Mouse (Mus musculus): ENCODE results near the gene Mgll.

Gene Mgll

DNA sequence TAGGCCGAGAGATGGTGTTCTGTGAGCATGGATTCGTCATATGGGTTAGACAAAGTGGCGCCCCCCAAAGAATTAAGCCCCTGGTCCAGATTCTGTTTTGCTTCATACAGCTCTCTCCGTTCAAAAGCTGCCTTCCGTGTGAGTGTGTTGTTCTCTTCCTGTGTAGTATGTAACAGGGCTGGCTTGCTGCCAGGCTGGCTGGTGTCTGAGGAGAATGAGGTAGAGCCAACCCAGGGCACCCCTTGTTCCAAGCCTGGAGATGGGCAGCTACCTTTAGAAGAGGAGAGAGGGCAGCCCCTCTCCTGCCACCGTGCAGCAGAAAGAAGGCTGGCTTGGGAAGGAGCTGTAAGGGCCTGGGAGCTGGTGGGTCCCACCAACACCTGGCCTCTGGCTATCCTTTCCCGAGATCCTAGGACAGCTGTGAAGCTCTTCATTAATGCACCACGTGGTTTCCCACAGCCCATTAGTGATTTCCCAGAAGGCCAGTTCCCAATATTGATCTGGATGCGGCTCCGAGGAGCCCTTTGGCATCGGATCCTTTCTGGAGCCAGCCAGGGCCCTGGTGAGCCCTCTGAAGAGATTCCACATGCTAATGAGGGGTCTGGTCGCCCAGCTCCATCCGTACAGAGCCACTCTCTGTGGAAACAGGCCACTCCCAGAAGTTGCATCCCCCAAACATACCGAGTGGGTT lies 19.5 kb downstream of the Mgll start:
- no peak for DNase-seq (ENCODE audit: low read depth, low spot score)

DNA sequence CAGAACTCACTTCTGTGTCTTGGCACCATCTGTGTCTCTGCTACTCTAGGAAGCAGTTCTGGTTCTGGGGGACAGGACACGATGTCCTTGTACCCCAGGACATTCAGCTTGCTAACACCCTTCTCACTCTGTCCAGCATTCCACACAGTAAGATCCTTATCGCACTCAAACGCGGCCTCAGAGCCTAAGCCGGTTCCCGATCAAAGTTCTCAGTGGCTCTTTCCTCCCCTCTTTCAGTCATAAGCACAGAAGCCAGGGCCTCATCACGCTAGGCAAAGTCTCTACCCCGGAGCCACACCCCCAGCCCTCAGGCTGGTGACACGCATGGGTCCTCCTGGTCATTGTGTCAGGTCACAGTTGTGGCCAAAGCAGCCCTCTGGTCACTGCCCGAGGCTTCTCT lies 20.8 kb downstream of the Mgll start:
- no peak for DNase-seq (ENCODE audit: low read depth, low spot score)

DNA sequence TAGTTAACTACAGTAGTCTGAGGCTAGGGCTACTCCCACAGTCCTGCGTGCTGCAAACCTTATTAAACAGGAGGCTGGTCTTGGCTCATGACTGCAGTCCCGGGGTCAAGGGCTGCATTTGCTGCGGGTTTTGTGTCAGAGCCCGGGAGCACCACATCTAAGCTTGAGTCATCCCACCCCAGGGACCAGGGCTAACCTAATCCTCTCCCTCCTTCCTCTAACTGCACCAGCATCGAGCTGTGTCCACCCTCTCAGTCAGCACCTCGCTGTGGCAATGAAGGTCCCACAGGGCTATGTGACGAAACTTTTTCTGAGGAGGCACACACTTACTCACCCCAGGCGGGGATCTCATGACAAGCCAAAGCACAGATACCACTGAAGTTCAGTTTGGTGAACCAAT lies 22.1 kb downstream of the Mgll start:
- no peak for DNase-seq (ENCODE audit: low read depth, low spot score)

DNA sequence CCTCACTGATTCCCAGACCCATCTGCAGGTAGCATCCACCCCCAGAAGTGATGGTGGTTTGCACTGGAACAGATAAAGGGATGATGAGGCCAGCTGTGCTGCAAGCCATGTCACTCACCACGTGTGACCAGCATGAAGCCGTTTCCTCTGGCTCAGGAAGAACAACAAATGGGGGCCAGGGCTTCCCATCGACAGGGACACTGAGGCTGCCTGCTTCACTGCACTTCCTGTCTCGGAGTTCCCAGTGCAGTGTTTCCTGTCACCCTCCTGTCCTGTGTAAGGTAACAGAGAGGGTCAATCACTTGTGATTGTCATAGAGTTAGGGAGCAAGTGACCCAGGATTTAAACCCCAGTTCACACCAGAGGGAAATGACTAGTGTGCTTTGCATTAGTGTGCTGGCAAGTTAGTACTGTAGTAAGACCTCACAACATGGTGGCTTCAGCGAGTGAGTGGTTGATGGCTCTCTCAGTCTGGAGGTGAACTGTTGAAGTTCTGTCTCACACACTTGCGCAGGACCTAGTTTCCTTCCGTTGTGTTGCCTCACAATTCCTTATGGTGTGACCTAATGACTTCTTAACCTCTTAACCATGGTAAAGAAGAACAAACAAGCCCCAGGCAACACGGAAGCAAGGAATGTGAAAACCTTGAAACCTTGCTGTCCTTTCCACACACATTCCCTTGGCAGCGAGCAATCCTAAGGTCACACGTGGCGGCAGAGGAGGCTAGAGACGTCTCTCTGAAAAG lies 23.3 kb downstream of the Mgll start:
- DNase-seq (ENCODE audit: low read depth, low spot score) = no peak

DNA sequence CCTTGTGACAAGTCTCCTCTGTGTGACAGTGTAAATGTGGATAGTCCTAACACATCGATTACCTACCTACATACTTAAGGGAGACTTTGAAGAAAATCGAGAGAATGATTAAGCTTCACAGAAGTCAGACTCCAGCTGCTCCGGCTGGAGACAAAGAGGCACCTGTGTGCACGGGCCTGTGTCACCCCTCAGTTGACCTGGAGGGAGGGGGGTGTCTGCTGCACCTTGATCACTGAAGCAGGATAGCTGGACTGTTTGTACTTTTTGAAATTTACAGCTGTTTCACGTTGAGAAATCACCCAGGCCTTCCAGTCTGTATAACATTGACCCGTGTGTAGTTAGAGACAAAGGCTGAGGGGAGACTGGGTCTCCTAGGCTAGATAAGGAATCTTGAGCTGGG lies 26.7 kb downstream of the Mgll start:
- DNase-seq (ENCODE audit: low read depth, low spot score) = no peak

GRCm38 (mm10) chr6:88752711-88753219 lies 28.6 kb downstream of the Mgll start:
- DNase-seq (ENCODE audit: low read depth, low spot score) = peak; percentile 34

DNA sequence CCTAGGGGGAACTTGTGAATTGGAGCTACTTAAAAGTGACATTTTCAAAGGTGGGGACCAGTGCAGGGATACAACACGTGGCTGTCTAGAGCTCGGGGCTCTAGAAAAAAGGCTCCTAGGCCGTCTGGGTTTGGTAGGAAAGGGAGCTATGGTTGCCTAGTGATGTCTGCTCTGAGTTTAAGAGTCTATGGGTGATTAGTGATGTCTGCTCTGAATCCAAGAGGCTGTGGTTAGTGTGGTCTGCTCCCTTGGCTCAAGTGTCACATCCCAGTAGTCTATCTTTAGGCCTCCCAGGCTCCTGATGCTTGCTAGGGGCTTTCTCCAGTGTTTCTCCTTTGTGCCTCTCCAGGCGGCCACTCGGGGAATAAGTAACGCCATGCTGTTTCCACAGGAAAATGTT lies 29.4 kb downstream of the Mgll start:
- DNase-seq (ENCODE audit: low read depth, low spot score) = no peak

- DNase-seq (ENCODE audit: low read depth, low spot score) = no peak
Measured at GRCm38 (mm10) chr6:88756992-88757391, 32.8 kb downstream of the Mgll start.

GRCm38 (mm10) chr6:88758074-88758473 lies 33.9 kb downstream of the Mgll start:
- DNase-seq (ENCODE audit: low read depth, low spot score) = no peak

DNA sequence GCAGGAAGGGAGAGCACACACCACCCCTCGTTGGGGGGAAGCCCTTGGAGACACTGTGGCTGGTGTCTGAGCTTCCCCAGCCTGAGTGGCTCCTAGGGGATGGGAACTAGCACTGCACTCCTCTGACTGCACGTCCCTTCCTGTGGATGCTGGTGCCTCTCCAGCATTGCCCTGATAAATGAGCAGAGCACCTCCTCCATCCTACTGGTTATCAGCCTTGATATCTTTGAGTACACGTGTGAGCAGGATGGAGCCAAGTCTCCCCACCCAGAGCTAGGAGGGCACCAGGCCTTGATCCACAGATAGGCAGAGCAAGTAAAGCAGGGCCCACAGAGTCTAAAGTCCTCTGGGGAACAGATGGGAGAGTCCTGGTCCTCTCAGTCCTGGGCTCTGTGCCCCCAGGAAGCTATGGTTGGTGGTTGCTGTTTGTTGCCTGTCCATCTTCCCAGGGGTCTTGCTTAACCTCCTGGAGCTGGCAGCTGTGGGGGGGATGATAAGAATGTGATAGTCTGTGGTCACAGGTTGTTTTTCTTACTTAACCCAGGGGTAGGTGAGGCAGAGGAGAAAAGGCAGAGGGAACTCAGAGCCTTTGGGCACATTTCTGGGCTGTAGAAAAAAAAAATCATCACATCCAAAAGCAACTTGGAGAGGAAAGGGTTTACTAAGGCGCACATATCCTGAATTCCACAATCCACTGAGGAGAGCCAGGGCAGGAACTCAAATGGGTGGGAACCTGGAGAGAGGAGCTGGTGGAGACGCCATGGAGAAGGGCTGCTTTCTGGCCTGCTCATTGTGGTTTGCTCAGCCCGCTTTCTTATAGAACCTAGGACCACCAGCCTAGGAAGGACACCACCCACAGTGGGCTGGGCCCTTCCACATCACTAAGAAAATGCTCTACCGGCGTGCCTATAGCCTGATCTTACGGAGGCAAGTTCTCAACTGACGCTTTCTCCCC lies 34.6 kb downstream of the Mgll start:
- no peak for DNase-seq (ENCODE audit: low read depth, low spot score)

- DNase-seq (ENCODE audit: low read depth, low spot score) = no peak
Measured at GRCm38 (mm10) chr6:88759793-88760453, 35.7 kb downstream of the Mgll start.

GRCm38 (mm10) chr6:88760935-88761635 lies 36.9 kb downstream of the Mgll start:
- peak; percentile 40 for DNase-seq (ENCODE audit: low read depth, low spot score)

DNA sequence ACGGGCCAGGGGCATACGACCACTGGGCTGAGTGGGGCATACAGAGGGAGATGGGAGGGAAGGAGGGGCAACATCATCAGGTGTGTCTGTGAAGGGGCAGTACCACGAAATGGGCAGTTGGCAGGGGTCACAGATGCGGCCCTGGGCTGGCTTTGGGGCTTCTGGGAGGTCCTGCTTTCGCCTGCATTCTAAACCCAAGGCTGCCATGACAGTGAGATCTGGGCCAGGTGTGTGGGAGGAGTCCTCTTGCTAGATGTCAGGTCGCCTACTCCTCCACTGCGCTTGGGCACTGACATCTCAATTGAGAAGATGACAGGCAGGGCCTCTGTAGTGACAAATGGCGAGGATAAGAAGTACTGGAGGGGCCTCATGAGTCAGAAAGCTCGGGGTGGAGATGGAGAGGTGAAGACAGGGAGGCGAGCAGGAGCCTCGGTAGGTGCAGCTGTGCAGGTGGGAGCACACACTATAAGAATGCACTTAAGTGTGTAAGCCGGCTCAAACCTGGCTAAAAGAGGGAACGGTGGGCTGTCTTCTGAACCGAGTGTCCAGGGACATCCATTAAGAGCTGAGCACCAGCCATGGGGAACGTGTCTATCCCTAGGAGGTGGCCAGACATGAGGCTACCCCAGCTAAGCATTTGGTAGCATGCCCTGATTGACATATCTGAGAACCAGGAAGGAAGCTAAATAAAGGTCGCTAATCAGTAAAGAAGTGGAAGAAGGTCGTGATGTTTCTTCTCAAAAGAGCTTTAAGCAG lies 37.6 kb downstream of the Mgll start:
- no peak for DNase-seq (ENCODE audit: low read depth, low spot score)

- DNase-seq (ENCODE audit: low read depth, low spot score) = no peak
Measured at GRCm38 (mm10) chr6:88762440-88763196, 38.4 kb downstream of the Mgll start.

DNA sequence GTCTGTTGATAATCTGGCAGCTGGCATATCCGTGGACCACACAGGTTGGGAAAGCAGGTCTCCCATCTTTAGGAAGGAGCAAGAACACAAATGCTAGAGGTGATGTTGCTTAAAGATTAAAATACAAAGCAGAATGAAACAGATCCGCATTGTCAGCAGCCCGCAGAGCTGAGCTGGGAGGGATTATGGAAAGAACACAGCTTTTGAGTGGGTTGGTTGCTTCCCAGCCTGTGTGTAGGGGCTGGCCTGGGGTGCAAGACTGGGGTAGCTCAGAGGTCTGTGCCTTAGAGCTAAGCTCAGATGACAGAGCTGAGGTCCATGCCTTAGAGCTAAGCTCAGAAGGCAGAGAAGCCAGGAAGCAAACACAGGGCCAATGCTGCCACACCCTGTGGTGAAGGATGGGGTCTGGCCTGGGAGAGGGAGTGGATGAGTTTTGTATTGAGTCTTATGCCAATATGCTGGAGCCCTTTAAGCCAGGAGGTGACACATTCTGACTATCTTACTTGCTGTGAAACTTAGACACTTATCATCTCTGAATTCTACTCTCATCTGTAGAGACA lies 39.4 kb downstream of the Mgll start:
- DNase-seq (ENCODE audit: low read depth, low spot score) = no peak

GRCm38 (mm10) chr6:88764281-88764680 lies 40.1 kb downstream of the Mgll start:
- DNase-seq (ENCODE audit: low read depth, low spot score) = no peak

GRCm38 (mm10) chr6:88767740-88768139 lies 43.5 kb downstream of the Mgll start:
- peak; percentile 78 for DNase-seq (ENCODE audit: low read depth, low spot score)

- DNase-seq (ENCODE audit: low read depth, low spot score) = no peak
Measured at GRCm38 (mm10) chr6:88769723-88770122, 45.5 kb downstream of the Mgll start.

GRCm38 (mm10) chr6:88770300-88770904 lies 46.2 kb downstream of the Mgll start:
- no peak for DNase-seq (ENCODE audit: low read depth, low spot score)

All from ZHBTc4 (cell line).